Mouse (Mus musculus): ENCODE data around the gene Slc5a5. TPM values are rescaled to one million over a fixed set of nuclear protein-coding genes. Genes with fewer than 3 reads are reported as not detected.

The Slc5a5 gene
- polyA plus RNA-seq, 1 experiment from 2014 or later = 0.31 TPM

DNA sequence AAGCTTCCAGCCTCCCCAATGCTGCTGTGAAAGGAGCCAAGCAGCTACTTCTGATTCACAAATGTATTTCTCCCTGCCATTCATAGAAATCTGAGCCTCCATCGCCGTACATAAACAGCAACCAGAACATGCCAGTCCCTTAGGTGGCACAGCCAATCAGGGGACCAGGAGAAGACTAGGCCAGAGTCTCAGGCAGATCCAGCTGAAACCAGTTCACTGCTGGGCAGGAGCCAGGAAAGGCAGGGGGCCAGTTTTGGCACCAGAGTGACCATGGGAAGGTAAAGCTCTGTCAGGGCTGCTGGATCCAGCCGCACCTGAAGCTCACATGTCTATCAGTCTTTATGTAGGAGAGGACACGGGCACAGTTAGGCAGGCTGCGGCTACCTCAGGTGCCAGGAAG is 1.9 kb downstream of the Slc5a5 start:
- 92% methylated on average over 5 of the region's 5 CpGs for WGBS
- Histone ChIP-seq H3K4me1 (ENCODE audit: control insufficient read depth, insufficient read depth, low read length) (peaks cover 16% of the 10 kb centered on the region), H3K4me2 (ENCODE audit: low read depth, low read length) (no peak overlapping the region), H3K9me3 (ENCODE audit: control insufficient read depth, low read length) (no peaks in the 10 kb centered on the region), H3K27ac (ENCODE audit: low read length) (no peak overlapping the region), H3K36me3 (ENCODE audit: control insufficient read depth, insufficient read depth, low read length) (peaks cover 13% of the 10 kb centered on the region), H3K27me3 (replicated peaks; ENCODE audit: control insufficient read depth, insufficient read depth, low read length) (peaks cover 32% of the 10 kb centered on the region), H3K9ac (ENCODE audit: low read depth, low read length) (no peak overlapping the region), H3K4me3 (ENCODE audit: low read length) (no peak overlapping the region)
- ATAC-seq = no peak

DNA sequence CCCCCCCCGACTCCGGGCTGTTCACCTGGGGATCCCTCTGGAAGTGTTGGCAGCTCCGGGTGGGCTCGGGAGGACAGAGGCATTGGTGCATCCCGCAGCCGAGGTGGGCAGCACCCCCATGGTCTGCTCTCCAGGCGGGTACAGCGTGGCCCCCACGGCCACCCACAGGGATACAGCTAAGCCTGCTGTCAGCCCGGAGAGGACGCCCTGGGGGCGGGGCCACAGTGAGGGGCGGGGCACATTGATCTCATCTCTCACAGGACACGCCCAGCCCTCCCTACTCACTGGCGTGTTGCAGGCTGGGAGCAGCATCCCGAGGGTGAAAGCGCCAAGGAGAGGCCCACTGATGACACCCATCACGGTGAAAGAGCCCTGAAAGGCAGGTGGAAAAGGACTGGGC is 4.9 kb downstream of the Slc5a5 start:
- no peaks in the 10 kb centered on the region for H3K36me3 ChIP-seq (ENCODE audit: control insufficient read depth, insufficient read depth, low read length)
- H3K9ac ChIP-seq (ENCODE audit: low read depth, low read length) = no peak overlapping the region
- peaks cover 24% of the 10 kb centered on the region for H3K27me3 ChIP-seq (replicated peaks; ENCODE audit: control insufficient read depth, insufficient read depth, low read length)
- no peaks in the 10 kb centered on the region for H3K9me3 ChIP-seq (ENCODE audit: control insufficient read depth, low read length)
- H3K27ac ChIP-seq (ENCODE audit: low read length) = no peak overlapping the region
- ATAC-seq = no peak
- peaks cover 12% of the 10 kb centered on the region for H3K4me1 ChIP-seq (ENCODE audit: control insufficient read depth, insufficient read depth, low read length)
- WGBS = 10% methylated on average over 18 of the region's 18 CpGs
- H3K4me3 ChIP-seq (ENCODE audit: low read length) = no peak overlapping the region
- no peak overlapping the region for H3K4me2 ChIP-seq (ENCODE audit: low read depth, low read length)

DNA sequence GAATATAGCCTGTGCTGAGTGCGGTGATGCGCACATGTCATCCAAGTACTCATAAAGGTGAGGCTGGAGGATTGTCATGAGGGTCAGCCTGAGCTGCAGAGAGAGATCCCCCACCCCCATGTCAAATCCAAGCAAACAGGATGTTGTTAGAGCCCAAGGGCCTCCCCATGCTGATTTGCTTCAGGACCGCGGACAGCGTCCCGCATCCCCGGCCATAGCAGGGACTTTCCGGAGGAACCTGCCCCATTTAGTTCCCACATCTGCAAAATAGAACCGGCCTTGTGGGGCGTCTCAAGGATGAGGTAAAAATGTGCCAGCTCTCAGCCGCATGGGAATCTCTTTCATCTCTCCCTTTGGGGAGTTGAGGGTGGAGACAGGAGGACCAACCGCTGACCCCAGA is 6.9 kb downstream of the Slc5a5 start:
- no peak overlapping the region for H3K27ac ChIP-seq (ENCODE audit: low read length)
- H3K4me3 ChIP-seq (ENCODE audit: low read length) = no peak overlapping the region
- H3K36me3 ChIP-seq (ENCODE audit: control insufficient read depth, insufficient read depth, low read length) = no peaks in the 10 kb centered on the region
- H3K9ac ChIP-seq (ENCODE audit: low read depth, low read length) = no peak overlapping the region
- H3K4me1 ChIP-seq (ENCODE audit: control insufficient read depth, insufficient read depth, low read length) = no peaks in the 10 kb centered on the region
- no peaks in the 10 kb centered on the region for H3K9me3 ChIP-seq (ENCODE audit: control insufficient read depth, low read length)
- H3K4me2 ChIP-seq (ENCODE audit: low read depth, low read length) = no peak overlapping the region
- ATAC-seq = no peak
- H3K27me3 ChIP-seq (replicated peaks; ENCODE audit: control insufficient read depth, insufficient read depth, low read length) = peaks cover 4% of the 10 kb centered on the region
- WGBS = 16% methylated on average over 12 of the region's 12 CpGs

DNA sequence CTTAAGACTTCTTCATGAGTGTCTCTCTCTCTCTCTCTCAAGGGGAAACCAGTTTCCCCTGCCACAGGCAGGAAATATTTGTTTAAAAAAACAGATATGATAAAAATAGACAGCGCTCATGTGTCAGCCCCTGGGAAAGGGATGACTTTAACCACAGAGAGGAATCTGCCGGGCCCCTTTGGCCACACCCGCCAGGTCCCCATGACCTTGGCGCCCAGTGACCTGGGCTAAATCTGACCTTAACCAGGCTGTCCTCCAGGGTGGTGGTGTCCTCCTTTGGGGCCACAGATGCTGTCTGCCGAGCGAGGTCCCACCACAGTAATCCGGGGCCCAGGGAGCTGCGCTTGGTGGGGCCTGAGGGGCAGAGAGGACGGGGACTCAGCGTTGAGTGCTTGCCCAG is 7.9 kb downstream of the Slc5a5 start:
- H3K27ac ChIP-seq (ENCODE audit: low read length) = no peak overlapping the region
- WGBS = 83% methylated on average over 10 of the region's 10 CpGs
- no peak overlapping the region for H3K4me2 ChIP-seq (ENCODE audit: low read depth, low read length)
- H3K4me3 ChIP-seq (ENCODE audit: low read length) = no peak overlapping the region
- H3K4me1 ChIP-seq (ENCODE audit: control insufficient read depth, insufficient read depth, low read length) = 0 out of 2 replicates have a peak, but pooled peaks cover 4% of the 10 kb centered on the region
- no peak overlapping the region for H3K9ac ChIP-seq (ENCODE audit: low read depth, low read length)
- H3K27me3 ChIP-seq (replicated peaks; ENCODE audit: control insufficient read depth, insufficient read depth, low read length) = no peaks in the 10 kb centered on the region
- ATAC-seq = no peak
- H3K36me3 ChIP-seq (ENCODE audit: control insufficient read depth, insufficient read depth, low read length) = no peaks in the 10 kb centered on the region
- H3K9me3 ChIP-seq (ENCODE audit: control insufficient read depth, low read length) = no peaks in the 10 kb centered on the region

DNA sequence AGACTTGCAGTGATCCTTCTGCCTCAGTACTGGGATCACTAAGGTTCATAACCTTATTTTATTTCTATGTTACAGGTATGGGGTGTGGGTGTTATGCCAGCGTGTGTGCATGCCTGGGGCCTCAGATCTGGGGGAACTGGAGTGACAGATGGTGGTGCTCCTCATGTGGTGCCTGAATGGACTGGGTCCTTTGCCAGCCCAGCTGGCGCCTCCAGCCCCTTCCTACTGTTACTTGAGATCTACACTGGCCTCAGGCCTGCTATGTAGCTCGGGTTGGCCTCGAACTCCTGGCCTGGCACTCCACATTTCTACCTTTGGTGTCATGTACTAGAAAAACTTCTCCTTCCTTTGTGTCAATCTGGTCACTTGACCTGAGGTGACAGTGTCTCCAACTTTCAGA is 8.4 kb downstream of the Slc5a5 start:
- 81% methylated on average over 4 of the region's 4 CpGs for WGBS
- H3K4me3 ChIP-seq (ENCODE audit: low read length) = no peak overlapping the region
- no peak overlapping the region for H3K9ac ChIP-seq (ENCODE audit: low read depth, low read length)
- H3K9me3 ChIP-seq (ENCODE audit: control insufficient read depth, low read length) = no peaks in the 10 kb centered on the region
- no peaks in the 10 kb centered on the region for H3K36me3 ChIP-seq (ENCODE audit: control insufficient read depth, insufficient read depth, low read length)
- 0 out of 2 replicates have a peak, but pooled peaks cover 4% of the 10 kb centered on the region for H3K4me1 ChIP-seq (ENCODE audit: control insufficient read depth, insufficient read depth, low read length)
- ATAC-seq = no peak
- no peak overlapping the region for H3K4me2 ChIP-seq (ENCODE audit: low read depth, low read length)
- H3K27me3 ChIP-seq (replicated peaks; ENCODE audit: control insufficient read depth, insufficient read depth, low read length) = no peaks in the 10 kb centered on the region
- no peak overlapping the region for H3K27ac ChIP-seq (ENCODE audit: low read length)

DNA sequence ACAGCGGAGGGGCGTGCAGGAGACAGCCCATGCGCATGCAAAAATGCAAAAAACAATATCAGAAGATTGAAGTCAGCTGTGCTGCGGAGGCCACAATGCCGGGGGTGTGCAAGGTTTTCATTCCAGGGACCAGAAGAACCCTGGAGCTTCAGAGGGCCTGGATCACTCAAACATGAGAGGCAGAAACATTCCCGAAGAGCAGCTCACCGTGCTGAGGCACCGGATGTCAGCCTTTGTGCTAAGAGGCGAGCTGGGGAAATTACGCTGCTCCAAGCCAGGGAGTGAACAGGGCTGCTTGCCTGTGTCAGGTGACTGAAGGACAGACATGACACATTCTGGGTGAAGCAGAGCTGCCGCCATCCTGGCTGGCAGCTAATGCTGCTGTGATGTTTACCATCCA is 12.0 kb downstream of the Slc5a5 start:
- Histone ChIP-seq H3K4me1 (ENCODE audit: control insufficient read depth, insufficient read depth, low read length) (0 out of 2 replicates have a peak, but pooled peaks cover 4% of the 10 kb centered on the region), H3K4me3 (ENCODE audit: low read length) (no peak overlapping the region), H3K9me3 (ENCODE audit: control insufficient read depth, low read length) (no peaks in the 10 kb centered on the region), H3K4me2 (ENCODE audit: low read depth, low read length) (no peak overlapping the region), H3K9ac (ENCODE audit: low read depth, low read length) (no peak overlapping the region; the same call in 1 of the 2 replicates), H3K27ac (ENCODE audit: low read length) (no peak overlapping the region), H3K27me3 (replicated peaks; ENCODE audit: control insufficient read depth, insufficient read depth, low read length) (no peaks in the 10 kb centered on the region), H3K36me3 (ENCODE audit: control insufficient read depth, insufficient read depth, low read length) (no peaks in the 10 kb centered on the region)
- ATAC-seq = no peak
- WGBS = 27% methylated on average over 11 of the region's 11 CpGs

DNA sequence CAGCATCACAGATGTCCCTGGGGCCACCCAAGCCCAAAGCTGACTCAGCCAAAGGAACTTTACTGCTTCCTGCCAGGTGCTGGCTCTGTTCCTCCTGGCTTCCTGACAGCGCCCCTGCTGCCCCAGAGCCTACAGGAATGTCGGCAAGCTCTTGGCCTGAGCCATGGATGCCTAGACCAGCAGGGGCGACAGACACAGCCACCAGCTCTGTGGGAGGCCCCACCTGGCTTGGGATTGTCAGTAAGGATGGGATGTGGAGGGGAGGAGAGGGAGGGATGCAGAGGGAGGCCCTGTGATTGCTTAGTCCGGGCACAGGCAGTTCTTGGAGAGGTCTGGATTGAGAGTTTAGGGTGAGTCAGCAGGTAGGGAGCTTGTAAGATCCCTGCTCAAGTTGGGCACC is 12.4 kb downstream of the Slc5a5 start:
- WGBS = 14% methylated on average over 4 of the region's 4 CpGs
- Histone ChIP-seq H3K4me1 (ENCODE audit: control insufficient read depth, insufficient read depth, low read length) (0 out of 2 replicates have a peak, but pooled peaks cover 4% of the 10 kb centered on the region), H3K9ac (ENCODE audit: low read depth, low read length) (no peak overlapping the region; the same call in 1 of the 2 replicates), H3K4me3 (ENCODE audit: low read length) (no peak overlapping the region), H3K9me3 (ENCODE audit: control insufficient read depth, low read length) (no peaks in the 10 kb centered on the region), H3K36me3 (ENCODE audit: control insufficient read depth, insufficient read depth, low read length) (no peaks in the 10 kb centered on the region), H3K27ac (ENCODE audit: low read length) (no peak overlapping the region), H3K27me3 (replicated peaks; ENCODE audit: control insufficient read depth, insufficient read depth, low read length) (no peaks in the 10 kb centered on the region), H3K4me2 (ENCODE audit: low read depth, low read length) (no peak overlapping the region)
- no peak for ATAC-seq

DNA sequence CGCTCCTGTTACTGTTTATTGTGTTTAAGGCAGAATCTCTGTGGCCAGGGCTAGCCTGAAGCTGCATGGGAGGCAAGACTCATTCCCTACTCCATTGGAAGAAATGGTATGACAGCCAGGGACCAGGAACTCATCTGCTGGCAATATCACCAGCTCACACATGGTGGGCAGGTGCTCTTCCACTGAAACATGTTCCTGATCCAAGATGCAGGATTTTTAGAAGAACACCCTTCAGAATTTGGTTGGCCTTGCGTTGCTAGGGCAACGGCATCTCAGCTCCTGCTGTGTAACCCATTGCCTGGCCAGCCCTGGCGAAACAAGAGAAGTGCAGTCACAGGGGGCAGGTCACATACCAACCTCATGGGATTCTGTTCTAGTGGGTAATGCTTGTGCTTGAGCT is 13.1 kb downstream of the Slc5a5 start:
- no peak overlapping the region for H3K9ac ChIP-seq (ENCODE audit: low read depth, low read length)
- no peak overlapping the region for H3K27ac ChIP-seq (ENCODE audit: low read length)
- no peaks in the 10 kb centered on the region for H3K27me3 ChIP-seq (replicated peaks; ENCODE audit: control insufficient read depth, insufficient read depth, low read length)
- no peak overlapping the region for H3K4me3 ChIP-seq (ENCODE audit: low read length)
- H3K9me3 ChIP-seq (ENCODE audit: control insufficient read depth, low read length) = no peaks in the 10 kb centered on the region
- 0 out of 2 replicates have a peak, but pooled peaks cover 4% of the 10 kb centered on the region for H3K4me1 ChIP-seq (ENCODE audit: control insufficient read depth, insufficient read depth, low read length)
- no peak overlapping the region for H3K4me2 ChIP-seq (ENCODE audit: low read depth, low read length)
- 69% methylated on average over 4 of the region's 4 CpGs for WGBS
- ATAC-seq = no peak
- no peaks in the 10 kb centered on the region for H3K36me3 ChIP-seq (ENCODE audit: control insufficient read depth, insufficient read depth, low read length)

DNA sequence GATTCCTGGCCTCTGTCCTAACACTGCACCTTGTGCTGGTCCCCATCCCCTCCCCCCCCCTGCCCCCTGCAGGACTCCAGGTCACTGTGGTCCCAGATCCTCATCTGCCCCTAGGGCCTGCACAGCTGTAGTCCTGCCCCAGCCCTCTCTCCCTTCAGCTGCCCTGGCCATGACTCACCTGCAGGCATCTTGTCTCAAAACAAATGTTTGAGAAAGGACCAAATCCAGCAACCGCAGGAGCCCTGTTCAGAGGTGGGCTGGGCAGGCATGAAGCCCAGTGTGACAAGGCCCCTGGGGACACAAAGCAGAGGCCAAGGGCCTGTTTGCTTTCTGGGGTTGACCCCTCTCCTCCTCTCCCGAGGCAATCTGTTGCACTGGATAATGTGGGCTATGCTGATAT is 14.4 kb downstream of the Slc5a5 start:
- WGBS = 42% methylated on average over 2 of the region's 2 CpGs
- ATAC-seq = no peak
- H3K36me3 ChIP-seq (ENCODE audit: control insufficient read depth, insufficient read depth, low read length) = no peaks in the 10 kb centered on the region
- no peaks in the 10 kb centered on the region for H3K9me3 ChIP-seq (ENCODE audit: control insufficient read depth, low read length)
- no peak overlapping the region for H3K27ac ChIP-seq (ENCODE audit: low read length)
- H3K4me1 ChIP-seq (ENCODE audit: control insufficient read depth, insufficient read depth, low read length) = 0 out of 2 replicates have a peak, but pooled peaks cover 4% of the 10 kb centered on the region
- no peak overlapping the region for H3K4me3 ChIP-seq (ENCODE audit: low read length)
- no peak overlapping the region for H3K4me2 ChIP-seq (ENCODE audit: low read depth, low read length)
- no peaks in the 10 kb centered on the region for H3K27me3 ChIP-seq (replicated peaks; ENCODE audit: control insufficient read depth, insufficient read depth, low read length)
- H3K9ac ChIP-seq (ENCODE audit: low read depth, low read length) = no peak overlapping the region

DNA sequence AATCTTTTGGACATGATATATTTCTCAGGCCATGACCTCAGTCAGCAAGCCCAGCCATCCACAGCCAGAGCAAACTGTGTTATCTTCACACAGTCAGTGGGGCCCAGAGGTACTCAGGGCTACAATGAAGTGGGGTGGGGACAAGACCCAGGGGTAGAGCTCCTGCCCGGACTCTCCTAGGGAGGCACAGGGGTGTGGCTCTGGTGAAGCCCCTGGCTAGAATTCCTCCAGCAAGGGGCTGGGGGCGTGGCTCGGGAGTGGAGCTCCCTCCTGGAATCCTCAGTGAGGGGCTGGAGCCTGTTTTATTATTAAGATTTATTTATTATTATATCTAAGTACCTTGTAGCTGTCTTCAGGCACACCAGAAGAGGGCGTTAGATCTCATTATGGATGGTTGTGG is 16.2 kb downstream of the Slc5a5 start:
- WGBS = 44% methylated on average over 4 of the region's 4 CpGs
- Histone ChIP-seq H3K9ac (ENCODE audit: low read depth, low read length) (no peak overlapping the region), H3K4me2 (ENCODE audit: low read depth, low read length) (no peak overlapping the region), H3K27ac (ENCODE audit: low read length) (no peak overlapping the region), H3K9me3 (ENCODE audit: control insufficient read depth, low read length) (no peaks in the 10 kb centered on the region), H3K4me3 (ENCODE audit: low read length) (no peak overlapping the region), H3K4me1 (ENCODE audit: control insufficient read depth, insufficient read depth, low read length) (0 out of 2 replicates have a peak, but pooled peaks cover 4% of the 10 kb centered on the region), H3K36me3 (ENCODE audit: control insufficient read depth, insufficient read depth, low read length) (no peaks in the 10 kb centered on the region), H3K27me3 (replicated peaks; ENCODE audit: control insufficient read depth, insufficient read depth, low read length) (no peaks in the 10 kb centered on the region)
- ATAC-seq = no peak

Data from intestine, embryonic 16.5 days (tissue).